Mouse (Mus musculus) CD4-positive naive resting alpha-beta T cell, adult 76 days (primary cell): ENCODE measurements around the gene 2900026A02Rik. TPM values are rescaled to one million over a fixed set of nuclear protein-coding genes. Genes with fewer than 3 reads are reported as not detected.

Experiments
- total RNA-seq: library from RNA; stranded (reverse); gene quantifications from one replicate; pipeline ENCODE4 v1.2.4, GENCODE M21; 2023

Gene 2900026A02Rik
- total RNA-seq, result 0.73 TPM

DNA sequence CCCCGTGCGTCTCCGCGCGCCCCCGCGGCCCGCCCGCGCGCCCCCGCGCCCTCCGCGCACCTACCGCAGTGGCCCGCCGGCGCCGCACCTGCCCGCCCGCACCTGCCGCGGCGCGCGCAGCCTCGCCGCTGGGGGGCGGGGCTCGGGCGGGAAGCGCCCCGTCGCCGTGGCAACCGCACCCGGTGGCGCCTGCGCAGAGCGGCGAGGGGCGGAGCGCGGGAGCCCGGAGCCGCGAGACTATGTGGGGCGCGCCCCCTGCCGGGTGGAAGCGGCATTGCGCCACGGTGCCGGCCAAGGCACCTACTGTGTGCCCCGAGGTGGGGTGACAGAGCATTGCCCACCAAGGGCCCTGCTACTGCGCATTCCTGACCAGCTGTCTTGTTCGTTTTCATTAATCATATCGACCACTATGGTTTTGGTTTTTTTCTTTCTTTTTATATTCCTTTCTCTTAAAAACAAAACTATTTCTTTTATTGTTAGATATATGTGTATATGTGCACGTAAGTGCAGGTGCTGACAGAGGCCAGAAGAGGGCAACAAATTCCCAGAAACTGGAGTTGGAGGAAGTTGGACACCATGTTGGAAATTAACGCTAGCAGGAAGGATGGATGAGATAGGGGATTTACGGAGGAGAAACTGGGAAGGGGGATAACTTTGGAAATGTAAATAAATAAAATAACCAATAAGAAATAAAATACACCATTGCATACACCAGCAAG, at the start of gene 2900026A02Rik:
2900026A02Rik (minus strand) TSS at position 90 of the 719 bp plus-strand sequence.

DNA sequence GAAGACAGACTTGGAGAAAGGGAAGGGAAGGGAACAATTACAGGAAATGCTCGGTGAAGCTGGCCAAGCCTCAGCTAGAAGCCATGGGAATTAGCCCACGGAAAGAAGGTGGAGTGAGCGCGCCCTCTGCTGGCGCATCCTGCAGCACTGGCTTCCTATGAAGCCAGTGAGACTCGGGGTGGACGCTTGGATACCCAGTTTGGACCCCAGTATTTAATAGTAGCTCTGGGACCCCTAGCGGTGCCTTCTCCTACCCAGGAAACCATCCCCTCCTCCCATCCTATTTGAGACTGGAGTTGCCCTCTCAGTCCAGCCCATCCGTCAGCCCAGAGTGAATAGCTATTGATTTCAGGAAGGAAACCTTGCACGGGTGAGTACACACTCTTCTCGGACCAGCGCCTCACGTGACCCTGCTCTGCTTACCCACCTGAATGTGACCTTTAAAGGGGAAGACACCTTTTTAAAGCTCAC, 5.6 kb upstream of the 2900026A02Rik start, which contains the start of gene Tmem211:
Tmem211 (plus strand) TSS at position 278 of the 471 bp plus-strand sequence.

GRCm38 (mm10) chr5:113081439-113081838, 139.6 kb downstream of the 2900026A02Rik start, which contains the start of gene Crybb3:
Crybb3 (minus strand) TSS chr5:113081584.

GRCm38 (mm10) chr5:113070017-113070416, 151.0 kb downstream of the 2900026A02Rik start, which contains the start of gene Crybb2:
Crybb2 (minus strand) TSS chr5:113070117.

Other genes starting within 250 kb of the 2900026A02Rik start
- 5.7 TPM for gene Grk3, start 205.4 kb downstream of the 2900026A02Rik start, total RNA-seq
- not detected for gene Crybb2, start 151.1 kb downstream of the 2900026A02Rik start, total RNA-seq
- not detected for gene Crybb3, start 139.7 kb downstream of the 2900026A02Rik start, total RNA-seq
- not detected for gene Tmem211, start 5.7 kb upstream of the 2900026A02Rik start, total RNA-seq
- gene Sgsm1, start 89.5 kb upstream of the 2900026A02Rik start, total RNA-seq, result not detected
- gene Aym1, start 136.1 kb upstream of the 2900026A02Rik start, total RNA-seq, result not detected